Mouse (Mus musculus) liver, embryonic 14.5 days (tissue): ENCODE data around the gene 4932438H23Rik. TPM values are rescaled to one million over a fixed set of nuclear protein-coding genes. Genes with fewer than 3 reads are reported as not detected.
A peak's percentile ranks its signal among the peaks of the same experiment; 100 is the strongest.

ENCODE experiments used
- ATAC-seq: fragments of 200-750 bp; cut with Nextera tagmentation; 2 replicates; pipeline ENCODE4 v1.8.0; 2017; ENCODE audit warnings: moderate number of reproducible peaks, mild to moderate bottlenecking, moderate library complexity; ENCODE audit not compliant: insufficient read depth
- DNase-seq, 3 experiments: peaks; one replicate each; pipeline ENCODE4 v3.0.0-alpha.2; 2012 to 2013; ENCODE audit warnings: low read depth in 3 of 3, low spot score in 3 of 3
- H3K27ac ChIP-seq: fragments of 300-500 bp; sonication (generic); 2 replicates; pipeline ENCODE4 v1.5.1; 2014; ENCODE audit warnings: moderate library complexity, mild to moderate bottlenecking, control low read depth, inconsistent platforms
- H3K27me3 ChIP-seq: fragments of 300-500 bp; sonication (generic); 2 replicates; pipeline ENCODE4 v1.6.1; 2014; ENCODE audit warnings: mild to moderate bottlenecking, low read length, moderate library complexity; ENCODE audit not compliant: control insufficient read depth, insufficient read depth
- H3K36me3 ChIP-seq: fragments of 300-500 bp; sonication (generic); replicated peaks from 2 replicates; pipeline ENCODE4 v1.6.1; 2014; ENCODE audit warnings: low read depth; ENCODE audit not compliant: control insufficient read depth, insufficient read depth
- H3K4me1 ChIP-seq, 2 experiments: fragments of 200-500 bp in 1 of 2; fragments of 300-500 bp in 1 of 2; sonication (generic) in 1 of 2; replicated peaks; 2 replicates each; pipeline ENCODE4 v1.6.1; 2012 to 2014; ENCODE audit warnings: antibody characterized with exemption in 1 of 2, inconsistent platforms in 1 of 2, low read length in 1 of 2; ENCODE audit not compliant: control insufficient read depth in 2 of 2, insufficient read depth in 2 of 2
- H3K4me2 ChIP-seq: fragments of 300-500 bp; sonication (generic); 2 replicates; pipeline ENCODE4 v1.6.1; 2014; ENCODE audit warnings: low read depth, mild to moderate bottlenecking, control low read depth, moderate library complexity
- H3K4me3 ChIP-seq, 2 experiments: fragments of 200-500 bp in 1 of 2; fragments of 300-500 bp in 1 of 2; sonication (generic) in 1 of 2; 2 replicates each; pipeline ENCODE4 v1.5.1; 2012 to 2014; ENCODE audit warnings: low read depth in 2 of 2, low read length in 2 of 2, mild to moderate bottlenecking in 2 of 2, control low read depth in 1 of 2, inconsistent platforms in 1 of 2, moderate library complexity in 1 of 2; ENCODE audit not compliant: insufficient read depth in 1 of 2
- H3K9ac ChIP-seq: fragments of 300-500 bp; sonication (generic); replicated peaks from 2 replicates; pipeline ENCODE4 v1.6.1; 2014; ENCODE audit warnings: mild to moderate bottlenecking, control low read depth, moderate library complexity
- H3K9me3 ChIP-seq: fragments of 300-500 bp; sonication (generic); 2 replicates; pipeline ENCODE4 v1.6.1; 2016; ENCODE audit warnings: low read length, mixed read lengths; ENCODE audit not compliant: control insufficient read depth
- CTCF ChIP-seq: IDR thresholded peaks from 2 replicates; pipeline ENCODE4 v1.5.1; 2016; ENCODE audit warnings: antibody characterized with exemption, low read depth, control low read depth
- EP300 ChIP-seq: IDR thresholded peaks from 2 replicates; pipeline ENCODE4 v1.6.1; 2016; ENCODE audit warnings: antibody characterized with exemption, low read depth
- WGBS: fragments of 180-500 bp; shearing (Covaris S2); extraction: QIAGEN DNeasy Blood & Tissue Kit; methylation state at CpG from one replicate; pipeline ENCODE4 v1.1.7; 2014; ENCODE audit not compliant: insufficient replicate concordance; 5-methylcytosine and 5-hydroxymethylcytosine counted together
- polyA plus RNA-seq, 2 experiments: library from polyadenylated mRNA; depleted of rRNA in 1 of 2; stranded (reverse) in 1 of 2; unstranded in 1 of 2; fragments of >200 nt; fragmentation: Nextera tagmentation in 1 of 2; extraction: Ambion mirVana in 1 of 2; gene quantifications; 2 replicates each; pipeline versions ENCODE4 v1.2.1 to v1.2.3; 2012 to 2014

4932438H23Rik gene
- polyA plus RNA-seq, 2 experiments, result not detected

- peak overlapping the region; percentile 47 to 95 for H3K4me3 ChIP-seq
- DNase-seq, result no peak
These were observed 52.3 kb downstream of the 4932438H23Rik start for GRCm38 (mm10) chr16:91042640-91043039.

DNA sequence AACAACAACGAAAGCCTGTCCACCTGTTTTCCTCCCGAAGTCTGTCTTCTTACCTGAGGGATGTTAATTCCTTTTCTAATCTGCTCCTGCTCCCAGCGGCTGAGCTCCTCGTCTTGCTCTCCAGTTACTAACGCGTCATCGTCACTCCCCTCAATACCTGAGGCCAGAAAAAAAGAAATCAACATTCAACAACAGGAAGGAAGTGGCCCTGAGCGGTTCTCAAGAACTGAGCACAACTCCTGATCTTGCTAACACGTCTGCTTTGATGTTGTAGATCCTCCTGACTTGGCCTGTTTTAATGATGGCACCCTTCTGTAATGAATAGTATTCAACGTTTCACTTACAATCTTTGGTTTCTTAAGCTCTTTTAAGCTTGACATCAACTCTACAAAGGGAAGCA, 59.1 kb downstream of the 4932438H23Rik start:
- 87% methylated on average over 10 of the region's 10 CpGs for WGBS
- ATAC-seq (no peak), DNase-seq (no peak)
- Histone ChIP-seq H3K36me3 (peaks cover 64% of the 10 kb centered on the region), H3K9me3 (no peaks in the 10 kb centered on the region), H3K9ac (no peak overlapping the region), H3K4me1 (no peaks in the 10 kb centered on the region; a peak in 1 of 4 replicates), H3K27me3 (no peaks in the 10 kb centered on the region), H3K27ac (no peak overlapping the region), H3K4me2 (no peak overlapping the region), H3K4me3 (no peak overlapping the region)
- TF ChIP-seq CTCF (no peak), EP300 (no peak)

More at GRCm38 (mm10) chr16:91042640-91043039, 52.3 kb downstream of the 4932438H23Rik start:
- Histone ChIP-seq H3K36me3 (peaks cover 12% of the 10 kb centered on the region; the same call in 1 of the 2 replicates), H3K4me1 (peaks cover 7 to 8% of the 10 kb centered on the region in 2 experiments; a peak in 3 of 4 replicates), H3K4me2 (peak overlapping the region; percentile 94), H3K27me3 (no peaks in the 10 kb centered on the region), H3K27ac (no peak overlapping the region), H3K9ac (peak overlapping the region; percentile 63), H3K9me3 (no peaks in the 10 kb centered on the region)
- TF ChIP-seq CTCF, result no peak
- TF ChIP-seq EP300, result no peak
- no peak for ATAC-seq
- WGBS, result 42% methylated on average over 1 of the region's 1 CpGs

- ATAC-seq (no peak), DNase-seq (no peak)
- H3K4me3 ChIP-seq, result no peak overlapping the region
- no peak for TF ChIP-seq EP300
- no peak for TF ChIP-seq CTCF
- H3K27ac ChIP-seq, result no peak overlapping the region
- H3K9me3 ChIP-seq, result no peaks in the 10 kb centered on the region
- H3K4me2 ChIP-seq, result no peak overlapping the region
- WGBS, result 81% methylated on average over 4 of the region's 4 CpGs
- no peaks in the 10 kb centered on the region for H3K27me3 ChIP-seq
- no peak overlapping the region for H3K9ac ChIP-seq
- no peaks in the 10 kb centered on the region for H3K4me1 ChIP-seq
- H3K36me3 ChIP-seq, result peaks cover 76% of the 10 kb centered on the region
These were observed 64.2 kb downstream of the 4932438H23Rik start for GRCm38 (mm10) chr16:91030751-91031150.

GRCm38 (mm10) chr16:91029901-91030300, 65.0 kb downstream of the 4932438H23Rik start:
- no peak for DNase-seq
- Histone ChIP-seq H3K4me3 (no peak overlapping the region), H3K36me3 (peaks cover 78% of the 10 kb centered on the region), H3K9ac (no peak overlapping the region), H3K27ac (no peak overlapping the region), H3K27me3 (no peaks in the 10 kb centered on the region), H3K4me2 (no peak overlapping the region), H3K4me1 (no peaks in the 10 kb centered on the region), H3K9me3 (no peaks in the 10 kb centered on the region)
- WGBS, result 89% methylated on average over 2 of the region's 2 CpGs
- no peak for ATAC-seq
- TF ChIP-seq CTCF (no peak), EP300 (no peak)

DNA sequence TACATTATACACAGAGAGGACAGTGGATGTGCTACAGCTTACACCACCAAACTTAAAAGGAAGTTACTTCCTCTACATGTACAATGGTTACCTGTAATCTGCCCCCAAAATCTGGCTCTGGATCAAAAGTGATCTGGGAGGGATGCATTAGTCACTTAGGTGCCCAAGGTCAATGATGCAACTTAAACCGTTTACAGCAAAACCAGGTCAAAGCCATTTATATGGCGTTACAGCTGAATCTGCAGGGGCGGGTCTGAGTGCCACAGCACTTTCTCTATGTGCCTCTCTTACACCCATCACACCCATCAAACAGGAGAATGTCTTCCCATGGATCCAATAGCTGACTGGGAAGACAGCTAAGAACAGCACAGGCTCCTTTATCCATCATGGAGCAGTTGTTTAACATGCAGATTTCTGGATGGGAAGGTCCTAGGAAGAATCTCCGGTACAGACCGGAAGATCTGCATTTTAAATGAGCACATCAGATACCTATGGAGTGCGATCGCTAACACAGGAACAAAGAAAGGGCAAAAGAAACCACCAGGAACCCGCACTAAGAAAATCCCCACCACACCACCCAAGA, 65.7 kb downstream of the 4932438H23Rik start:
- WGBS, result 89% methylated on average over 8 of the region's 8 CpGs
- ATAC-seq (no peak), DNase-seq (no peak)
- peaks cover 79% of the 10 kb centered on the region for H3K36me3 ChIP-seq
- H3K4me3 ChIP-seq, result no peak overlapping the region
- H3K4me1 ChIP-seq, result no peaks in the 10 kb centered on the region
- H3K4me2 ChIP-seq, result no peak overlapping the region
- no peak overlapping the region for H3K27ac ChIP-seq
- TF ChIP-seq EP300 (no peak), CTCF (no peak)
- H3K9me3 ChIP-seq, result no peaks in the 10 kb centered on the region
- no peak overlapping the region for H3K9ac ChIP-seq
- no peaks in the 10 kb centered on the region for H3K27me3 ChIP-seq
